Mouse (Mus musculus) right cerebral cortex, postnatal 25 days (tissue): Measurements from ENCODE around the gene Tfap2a.

Experiments used
- DNase-seq: peaks from one replicate; pipeline ENCODE4 v3.0.0; 2022

Gene Tfap2a

DNA sequence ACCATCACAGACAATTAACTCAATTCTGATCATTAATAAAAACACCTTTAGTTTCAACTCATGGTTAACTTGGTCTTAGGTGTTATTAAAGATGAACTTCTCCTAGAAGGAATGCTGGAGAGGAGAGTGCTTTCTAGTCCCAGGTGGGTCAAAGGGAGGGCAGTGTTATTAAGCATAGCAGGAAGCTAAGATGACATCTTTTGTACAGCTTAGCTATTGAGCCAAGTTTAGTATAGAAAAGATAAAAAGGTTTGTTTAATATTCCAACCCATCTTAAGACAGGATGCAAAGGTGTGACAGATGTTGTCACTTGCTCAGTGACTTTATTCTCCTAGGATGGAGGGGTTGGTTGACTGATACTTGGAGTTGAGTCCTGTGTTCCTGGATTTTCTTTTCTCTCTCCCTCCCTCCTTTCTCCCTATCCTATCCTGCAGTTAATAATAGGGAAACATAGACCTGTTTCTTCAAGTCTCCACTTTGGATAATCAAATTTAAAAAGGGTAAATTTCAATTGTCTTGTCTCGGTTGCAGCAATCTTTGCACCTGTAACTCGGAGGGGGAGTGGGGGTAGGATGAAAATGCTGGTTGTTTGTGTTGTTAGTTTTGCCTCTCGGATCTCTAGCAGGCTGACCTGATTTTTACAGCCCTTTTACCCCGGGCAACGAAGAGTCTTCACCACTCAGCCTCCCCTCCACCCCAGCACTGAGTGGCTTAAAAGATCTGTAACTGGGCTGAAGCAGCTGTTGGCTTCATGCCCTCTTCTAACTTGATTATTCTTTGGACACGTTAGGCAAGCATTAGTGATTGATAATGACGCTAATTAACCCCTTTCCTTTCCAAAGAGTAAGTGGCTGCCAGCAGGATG lies 26.3 kb downstream of the Tfap2a start:
- DNase-seq: no peak

DNA sequence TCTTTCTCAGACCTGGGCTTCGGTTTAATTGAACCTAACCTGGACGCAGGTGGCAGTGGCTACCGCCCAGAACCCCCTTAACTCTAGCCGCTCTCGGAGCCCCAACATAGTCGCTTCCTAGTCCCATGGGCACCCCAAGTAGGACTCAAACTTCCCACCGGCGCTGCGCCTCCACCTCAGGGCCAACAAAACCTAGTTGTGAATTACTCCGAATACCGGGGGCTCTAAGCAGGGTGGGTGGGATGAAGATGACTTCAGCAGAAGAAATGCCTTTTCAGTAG lies 28.2 kb downstream of the Tfap2a start:
- no peak for DNase-seq

DNA sequence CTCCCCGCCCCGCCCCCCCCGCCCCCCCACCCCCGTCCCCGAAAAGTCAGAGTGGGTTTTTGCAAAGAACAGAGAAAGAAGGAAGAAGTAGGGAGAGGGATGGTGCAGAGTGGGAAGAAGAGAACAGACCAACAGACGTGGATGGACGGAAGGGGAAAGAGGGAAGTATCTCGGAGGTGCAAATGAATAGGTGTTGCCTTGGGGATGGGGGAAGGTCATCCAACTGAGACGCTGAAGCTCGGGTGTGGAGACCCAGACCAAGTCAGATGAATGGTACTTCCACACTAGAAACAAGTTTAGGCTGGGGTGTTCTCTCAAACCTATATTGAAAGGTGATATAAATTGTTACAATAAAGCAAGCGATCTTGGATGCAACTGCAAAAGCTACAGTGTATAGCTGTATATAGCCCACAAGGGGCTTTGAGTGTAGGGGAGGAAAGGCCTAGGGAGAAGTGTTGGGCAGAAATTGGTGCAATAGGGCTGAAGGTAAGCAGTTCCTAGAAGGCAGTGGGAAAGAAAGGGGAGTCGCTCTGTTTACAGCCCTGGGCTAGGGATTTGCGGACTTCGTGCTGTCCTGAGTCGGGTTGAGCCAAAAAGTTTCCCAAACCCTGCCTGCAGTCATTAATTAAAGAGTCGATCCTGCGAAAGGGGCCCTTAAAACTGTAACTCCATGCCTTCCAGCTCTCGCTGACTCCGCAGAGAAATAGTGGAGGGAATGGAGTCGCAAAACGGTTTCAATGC lies 28.7 kb downstream of the Tfap2a start:
- DNase-seq: no peak

DNA sequence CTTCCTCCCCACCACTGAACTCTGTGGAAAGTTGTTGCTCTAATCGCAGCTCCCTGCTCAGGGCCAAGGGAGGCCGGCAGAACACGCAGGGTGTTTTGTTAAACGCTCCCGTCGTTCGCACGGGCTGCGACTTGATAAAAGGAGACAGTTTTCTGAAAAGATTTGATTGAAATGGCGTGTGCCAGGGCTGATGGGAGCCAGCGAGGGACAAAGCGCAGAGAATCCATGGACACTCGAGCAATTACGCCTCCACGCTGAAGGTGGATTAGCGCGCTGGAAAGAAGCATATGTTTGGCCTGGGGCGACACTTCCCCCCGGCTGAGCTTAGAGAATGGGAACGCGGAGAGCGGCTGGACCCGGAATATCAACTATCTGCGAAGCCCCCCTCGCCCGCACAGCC lies 29.3 kb downstream of the Tfap2a start:
- no peak for DNase-seq

DNA sequence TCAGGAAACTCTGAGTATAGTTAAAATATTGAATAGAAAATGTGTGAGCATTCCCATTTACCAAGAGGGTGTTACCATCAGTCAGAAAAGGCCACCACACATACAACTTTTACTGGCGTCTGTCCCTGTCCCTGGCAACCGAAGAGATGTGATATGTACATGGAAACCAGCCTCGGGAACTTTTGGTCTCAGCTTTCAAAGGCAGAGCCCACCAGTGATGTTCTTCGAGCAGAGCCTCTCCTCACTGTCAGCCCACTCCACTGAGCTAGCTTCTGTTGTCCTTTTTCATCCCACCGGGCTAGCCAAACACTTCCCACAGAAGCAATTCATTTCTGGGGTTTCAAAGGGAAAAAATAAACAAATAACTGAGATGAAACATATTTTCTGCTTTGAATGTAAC lies 29.9 kb downstream of the Tfap2a start:
- no peak for DNase-seq

DNA sequence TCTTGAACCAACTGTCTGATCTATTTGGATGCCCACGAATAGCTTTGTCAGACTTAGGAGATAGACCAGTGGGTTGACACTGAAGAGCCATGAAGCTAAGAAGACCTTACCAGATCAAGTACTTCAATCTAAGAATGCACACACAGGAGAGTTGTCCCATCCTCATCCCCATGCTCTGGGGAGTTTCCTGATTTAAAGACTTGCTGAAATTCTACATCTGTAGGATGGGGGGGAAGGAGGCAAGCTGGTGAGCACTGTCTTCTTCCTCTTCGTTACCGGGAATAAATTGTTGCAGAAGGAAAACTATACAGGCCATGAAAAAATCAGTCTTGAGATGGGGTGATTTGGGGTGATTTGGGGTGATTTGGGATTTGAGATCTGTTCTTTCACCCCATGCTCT lies 30.5 kb downstream of the Tfap2a start:
- no peak for DNase-seq

DNA sequence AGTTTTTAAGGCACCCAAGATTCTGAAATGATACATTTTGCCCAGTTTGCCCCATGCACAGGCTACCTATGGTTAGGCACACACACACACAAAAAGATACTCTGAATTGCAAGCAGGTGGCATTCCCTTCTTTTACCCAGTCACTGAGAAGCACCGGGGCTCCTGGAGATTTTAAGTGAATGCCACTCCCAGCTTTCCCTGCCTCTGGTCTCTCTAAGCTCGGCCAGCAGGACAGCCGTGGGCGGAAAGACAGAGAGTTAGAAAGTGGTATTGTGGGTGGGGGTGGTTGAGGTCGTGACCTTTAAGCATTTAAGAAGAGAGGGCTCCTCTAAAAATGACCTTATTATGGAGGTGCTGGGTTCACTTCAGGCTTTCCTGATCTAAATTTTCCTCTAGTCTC lies 31.6 kb downstream of the Tfap2a start:
- no peak for DNase-seq

DNA sequence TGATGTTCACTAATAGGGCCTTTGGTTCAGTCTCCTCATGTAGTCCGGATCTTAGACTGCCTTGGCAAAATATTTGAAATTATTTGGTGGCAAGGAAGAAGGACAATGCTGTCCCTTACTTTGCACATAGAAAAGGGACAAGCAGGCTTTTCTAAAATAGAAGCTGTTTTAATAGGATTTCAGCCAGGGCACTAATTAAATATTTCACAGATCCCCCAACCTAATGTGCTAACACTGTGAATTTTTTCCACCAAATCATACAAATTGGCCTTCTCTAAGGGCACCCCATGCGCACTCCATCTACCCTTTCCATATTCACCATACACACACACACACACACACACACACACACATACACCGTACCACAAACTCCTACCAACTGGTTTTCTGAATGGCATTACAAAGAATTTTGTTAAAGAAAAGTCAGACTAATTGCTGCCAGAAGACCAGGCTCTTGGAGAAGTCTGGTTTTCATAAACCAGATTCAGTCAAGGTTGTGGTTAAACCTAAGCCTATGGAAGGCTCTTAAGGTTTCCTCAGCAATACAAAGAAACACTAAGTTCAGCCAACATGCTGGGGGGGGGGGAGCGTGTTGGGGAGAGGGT lies 32.3 kb downstream of the Tfap2a start:
- DNase-seq: no peak

DNA sequence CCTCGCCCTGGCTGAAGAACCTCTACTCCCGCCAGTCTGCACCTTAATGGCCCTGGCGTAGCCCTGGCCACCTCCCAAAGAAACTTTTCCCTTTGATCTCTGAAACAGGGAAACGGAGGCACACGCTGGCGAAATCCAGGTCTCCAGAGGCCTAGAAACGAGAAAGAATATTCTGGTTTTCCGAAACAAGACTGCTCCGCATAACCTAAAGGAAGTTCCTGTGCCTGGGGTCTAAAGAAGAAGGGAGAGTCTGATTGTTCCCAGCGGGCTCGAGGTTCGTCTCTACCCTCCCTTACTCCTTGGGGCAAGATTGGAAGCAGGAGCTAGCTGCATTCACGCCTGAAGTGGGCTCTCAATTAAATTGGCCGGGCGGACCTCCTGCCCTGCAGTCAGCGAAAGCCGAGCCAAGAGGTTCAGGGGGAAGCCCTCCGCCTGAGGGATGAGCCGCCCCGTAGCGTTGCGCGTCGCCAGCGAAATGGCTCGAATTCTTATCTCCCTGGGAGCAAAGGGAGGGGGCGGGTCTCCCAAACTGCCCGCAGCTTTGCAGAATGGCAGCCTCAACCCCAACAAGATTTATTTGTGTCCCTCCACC lies 33.2 kb downstream of the Tfap2a start:
- DNase-seq: no peak

DNA sequence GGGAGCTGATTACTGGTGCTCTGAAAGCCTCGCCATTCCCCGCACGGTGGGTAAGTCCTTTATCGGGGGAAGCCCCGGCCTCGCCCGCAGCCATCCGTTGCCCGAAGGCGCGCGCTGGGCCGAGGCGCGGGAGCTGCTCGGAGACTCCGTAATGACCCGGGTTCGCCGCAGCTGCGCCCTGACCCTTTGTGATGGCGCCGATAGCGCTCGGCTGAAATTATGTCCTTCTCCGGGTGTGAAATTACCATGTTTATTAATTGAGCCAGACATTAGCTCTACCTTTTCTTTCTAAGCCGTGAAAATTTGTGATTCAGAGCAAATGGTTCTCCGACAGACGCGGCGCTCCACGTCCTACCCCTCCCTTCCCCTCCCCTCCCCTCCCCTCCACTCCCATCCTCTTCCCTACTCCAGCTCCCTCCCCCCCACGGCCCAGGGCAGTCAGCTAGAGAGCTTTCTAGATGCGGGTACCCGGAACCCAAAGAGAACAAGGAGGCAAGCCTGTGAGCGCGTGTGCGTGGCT lies 34.1 kb downstream of the Tfap2a start:
- no peak for DNase-seq

DNA sequence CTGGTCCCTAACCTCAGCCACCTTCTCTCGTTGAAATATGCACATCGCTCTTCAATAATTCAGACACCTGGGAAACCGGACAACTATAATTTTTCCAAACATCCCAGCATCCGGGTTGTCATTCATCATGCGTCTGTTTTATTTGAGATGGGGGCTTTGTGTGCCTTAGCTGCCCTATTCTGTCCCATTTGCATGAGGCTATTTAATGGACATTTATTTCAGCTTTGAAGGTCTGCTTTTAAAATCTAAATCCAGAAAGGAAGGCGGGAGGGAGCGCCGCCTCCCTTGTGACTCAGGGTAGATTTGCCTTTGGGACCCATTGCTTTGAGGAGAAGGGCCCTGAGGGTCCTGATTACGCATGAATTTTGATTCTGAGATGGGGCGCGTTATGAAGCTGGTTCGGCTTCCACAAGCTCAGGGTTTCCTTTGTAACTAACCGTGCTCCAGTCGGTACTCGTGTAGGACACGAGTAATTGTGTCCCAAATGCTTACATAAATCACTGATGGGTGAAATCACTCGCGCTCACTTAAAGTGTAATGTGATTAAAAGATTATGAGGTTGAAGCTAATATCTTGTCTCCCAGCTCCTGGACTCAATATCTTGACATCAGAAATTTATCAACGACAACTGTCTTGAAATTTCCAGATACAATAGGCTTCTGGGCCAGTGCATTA lies 34.9 kb downstream of the Tfap2a start:
- DNase-seq: no peak

DNA sequence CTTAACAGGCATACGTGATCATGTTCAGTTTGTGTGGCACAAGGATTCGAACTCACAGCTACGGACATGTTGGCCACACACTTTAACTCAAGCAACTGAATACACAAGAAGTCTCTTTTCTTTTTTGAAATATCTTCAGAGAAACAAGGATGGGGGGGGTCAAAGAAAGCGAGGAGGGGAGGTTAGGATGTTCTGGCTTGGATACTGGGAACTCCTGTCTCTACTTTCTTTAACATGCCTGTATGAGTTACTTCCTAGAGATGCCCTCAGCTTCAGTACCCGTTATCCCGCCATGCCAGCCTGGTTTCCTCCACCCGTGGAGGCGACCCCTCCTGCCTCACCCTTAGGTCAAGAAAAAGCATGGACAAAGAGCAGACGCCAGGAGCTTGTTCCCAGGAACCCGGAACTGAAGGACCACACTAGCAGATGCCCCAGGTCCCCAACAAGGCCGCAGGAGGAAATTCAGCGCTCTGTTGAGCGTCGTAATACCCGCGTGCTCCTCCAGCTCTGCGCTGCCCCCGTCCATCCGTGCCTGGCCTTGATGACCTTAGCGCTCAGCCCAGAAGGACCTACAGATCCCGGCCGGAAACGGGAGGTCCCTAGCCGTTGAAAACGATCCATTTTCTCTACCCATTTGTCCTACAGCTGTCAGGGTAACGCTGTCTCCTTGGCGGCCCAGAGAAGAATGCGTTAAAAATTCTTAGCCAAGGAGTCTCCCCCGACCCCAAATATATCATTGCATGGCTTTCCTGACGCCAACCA lies 35.6 kb downstream of the Tfap2a start:
- no peak for DNase-seq

DNA sequence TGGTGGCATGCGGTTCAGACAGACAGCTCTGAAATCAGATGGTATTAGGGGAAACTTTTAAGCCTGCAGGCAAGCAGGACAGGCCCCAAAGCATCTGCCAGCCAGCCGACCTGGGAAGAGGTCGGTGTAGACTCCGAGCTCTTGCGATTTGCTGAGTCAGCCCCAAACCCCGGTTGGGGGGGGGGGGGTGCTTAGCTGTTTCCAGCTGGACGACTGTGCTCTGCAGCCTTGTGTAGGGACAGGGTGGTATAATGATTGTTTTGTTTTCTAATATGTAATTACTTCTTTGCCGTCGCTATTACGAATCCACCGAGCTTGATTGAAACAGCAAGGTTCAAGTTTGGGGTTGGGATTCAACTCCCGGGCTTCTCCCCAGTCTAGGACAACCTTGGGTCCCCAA lies 36.5 kb downstream of the Tfap2a start:
- DNase-seq: no peak

DNA sequence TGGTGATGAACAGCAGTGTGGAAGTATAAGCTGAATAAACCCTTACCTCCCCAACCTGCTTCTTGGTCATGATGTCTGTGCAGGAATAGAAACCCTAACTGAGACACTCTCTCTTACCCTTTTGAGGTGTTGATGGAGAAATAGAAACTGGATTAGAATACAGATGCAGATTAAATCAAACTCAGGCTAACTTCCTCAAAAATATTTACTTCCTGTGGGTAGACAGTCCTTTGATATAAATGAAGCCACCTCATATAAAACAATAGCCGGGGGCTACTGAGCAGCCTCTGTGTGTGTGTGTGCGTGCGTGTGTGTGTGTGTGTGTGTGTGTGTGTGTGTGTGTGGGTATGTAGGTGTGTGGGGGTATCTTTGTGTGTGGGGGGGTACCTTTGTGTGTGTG lies 52.4 kb downstream of the Tfap2a start:
- DNase-seq: no peak

DNA sequence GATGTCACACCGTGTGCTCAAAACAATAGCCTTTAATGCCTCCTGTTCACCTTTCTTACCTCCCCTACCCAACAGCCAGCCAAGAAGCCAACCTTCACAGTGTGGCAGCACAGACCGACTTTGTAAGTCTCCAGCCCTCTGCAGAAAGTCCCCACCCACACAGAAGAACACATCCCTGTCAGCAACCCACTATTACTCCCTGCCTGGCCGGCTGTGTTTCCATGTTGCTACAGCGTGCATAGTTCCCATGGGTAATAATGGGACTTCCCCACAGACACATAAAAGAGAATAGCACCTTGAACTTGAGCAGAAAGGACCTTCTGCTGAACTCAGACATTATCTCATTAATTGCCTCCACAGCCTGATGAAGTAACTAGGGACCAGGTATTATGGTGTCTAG lies 61.4 kb downstream of the Tfap2a start:
- DNase-seq: no peak
